Mouse (Mus musculus) Patski (cell line): ENCODE results near the gene Fmnl3. TPM values are rescaled to one million over a fixed set of nuclear protein-coding genes. Genes with fewer than 3 reads are reported as not detected.
"Not testable (repeated sequence)": the region's sequence is repeated elsewhere in the genome, so short reads cannot be mapped to it uniquely, and the experiment has no call there.

Experiments used
- ATAC-seq: fragments of 100-300 bp; one replicate; pipeline ENCODE4 v1.8.0; 2021
- CTCF ChIA-PET: fragments of 350-600 bp; sonication (Branson Sonifier 250); formaldehyde crosslinking; loops from one replicate; lab custom pipeline; 2022; ENCODE audit warnings: inconsistent platforms; lab: Charles Lee
- POLR2A ChIA-PET: fragments of 350-600 bp; sonication (Branson Sonifier 250); formaldehyde crosslinking; loops from one replicate; lab custom pipeline; 2022; ENCODE audit warnings: antibody characterized with exemption, inconsistent platforms; lab: Charles Lee
- DNase-seq: peaks from one replicate; pipeline ENCODE4 v3.0.0-alpha.2; 2011; ENCODE audit warnings: low read depth, low spot score
- H3K27me3 ChIP-seq: fragments of 371-371 bp; one replicate; pipeline ENCODE4 v1.5.1; 2021
- CTCF ChIP-seq: fragments of 100-300 bp; IDR thresholded peaks from one replicate; pipeline ENCODE4 v1.5.1; 2021
- in situ Hi-C: fragments of 300-500 bp; cut with MboI; formaldehyde crosslinking; loops from 3 replicates; pipeline ENCODE4 v1.11.1; 2018; ENCODE audit warnings: low pct_unique_long_range_greater_than_20kb, mixed read lengths
- polyA plus RNA-seq: library from polyadenylated mRNA; unstranded; gene quantifications from one replicate; pipeline ENCODE4 v1.2.3, GENCODE M21; 2021

The Fmnl3 gene
- polyA plus RNA-seq, 1 experiment from 2014 or later = 99.2 TPM

GRCm38 (mm10) chr15:99390472-99391401 lies 20.5 kb upstream of the Fmnl3 start:
- no peaks in the 10 kb centered on the region for H3K27me3 ChIP-seq
- no peak for TF ChIP-seq CTCF
- DNase-seq = no peak
- no peak for ATAC-seq
- in situ Hi-C loops = no loop called here
- POLR2A ChIA-PET = no interaction called here
- CTCF ChIA-PET = no interaction called here

GRCm38 (mm10) chr15:99387976-99388375 lies 17.7 kb upstream of the Fmnl3 start:
- ChIA-PET POLR2A (no interaction called here), CTCF (interaction anchor here (1.0 to 2.1 kb wide), 2 partner anchors 12 to 28 kb away, joined by 3 to 10 read pairs; no protein-coding TSS in a partner anchor)
- in situ Hi-C loops = no loop called here
- no peak for TF ChIP-seq CTCF
- no peak for DNase-seq
- no peaks in the 10 kb centered on the region for H3K27me3 ChIP-seq
- no peak for ATAC-seq

- in situ Hi-C loops = no loop called here
These were observed 16.5 kb upstream of the Fmnl3 start for GRCm38 (mm10) chr15:99386796-99387195.

GRCm38 (mm10) chr15:99386110-99386509 lies 15.8 kb upstream of the Fmnl3 start:
- H3K27me3 ChIP-seq, ATAC-seq, DNase-seq, in situ Hi-C loops, POLR2A ChIA-PET: not testable (repeated sequence)
- CTCF ChIA-PET = interaction anchor here (0.7 to 2.4 kb wide), 3 partner anchors 22 to 67 kb away, joined by 3 to 10 read pairs (median 8); no protein-coding TSS in a partner anchor

More at GRCm38 (mm10) chr15:99386796-99387195, 16.5 kb upstream of the Fmnl3 start:
- ATAC-seq (no peak), DNase-seq (no peak)
- TF ChIP-seq CTCF = no peak
- POLR2A ChIA-PET = no interaction called here
- CTCF ChIA-PET = interaction anchor here (0.7 to 2.1 kb wide), 2 partner anchors 22 to 29 kb away, joined by 3 to 10 read pairs; no protein-coding TSS in a partner anchor
- no peaks in the 10 kb centered on the region for H3K27me3 ChIP-seq

- ATAC-seq (no peak), DNase-seq (no peak)
- no peak for TF ChIP-seq CTCF
- ChIA-PET CTCF (interaction anchor here (0.8 to 2.4 kb wide), 4 partner anchors 10 to 65 kb away, joined by 3 to 8 read pairs (median 3); no protein-coding TSS in a partner anchor), POLR2A (no interaction called here)
- H3K27me3 ChIP-seq = no peaks in the 10 kb centered on the region
- in situ Hi-C loops = no loop called here
These were observed 13.8 kb upstream of the Fmnl3 start for GRCm38 (mm10) chr15:99384071-99384470.

GRCm38 (mm10) chr15:99382893-99383292 lies 12.6 kb upstream of the Fmnl3 start:
- peak; percentile 73 for DNase-seq
- POLR2A ChIA-PET = no interaction called here

GRCm38 (mm10) chr15:99376240-99376639 lies 6.0 kb upstream of the Fmnl3 start:
- no peak for DNase-seq
- no peaks in the 10 kb centered on the region for H3K27me3 ChIP-seq
- TF ChIP-seq CTCF = no peak
- ChIA-PET POLR2A (no interaction called here), CTCF (interaction anchor here (1.2 to 3.3 kb wide), 2 partner anchors 12 to 60 kb away, joined by 3 to 19 read pairs; no protein-coding TSS in a partner anchor)
- in situ Hi-C loops = no loop called here
- ATAC-seq = no peak

More at GRCm38 (mm10) chr15:99382893-99383292, 12.6 kb upstream of the Fmnl3 start:
- no peaks in the 10 kb centered on the region for H3K27me3 ChIP-seq
- peak; percentile 85 for ATAC-seq
- in situ Hi-C loops = no loop called here
- CTCF ChIA-PET = interaction anchor here (0.9 to 1.9 kb wide), 6 partner anchors 10 to 63 kb away, joined by 3 to 6 read pairs (median 4); no protein-coding TSS in a partner anchor
- TF ChIP-seq CTCF = no peak

- H3K27me3 ChIP-seq = no peaks in the 10 kb centered on the region
- DNase-seq (no peak), ATAC-seq (no peak)
- TF ChIP-seq CTCF = no peak
- in situ Hi-C loops = no loop called here
- ChIA-PET POLR2A (no interaction called here), CTCF (interaction anchor here (1.2 to 3.3 kb wide), 2 partner anchors 12 to 59 kb away, joined by 3 to 19 read pairs; no protein-coding TSS in a partner anchor)
These were observed 5.3 kb upstream of the Fmnl3 start for GRCm38 (mm10) chr15:99375581-99375980.

GRCm38 (mm10) chr15:99375036-99375435 lies 4.8 kb upstream of the Fmnl3 start:
- CTCF ChIA-PET = no interaction called here
- POLR2A ChIA-PET = no interaction called here
- no peak for TF ChIP-seq CTCF
- in situ Hi-C loops = no loop called here
- H3K27me3 ChIP-seq = no peaks in the 10 kb centered on the region
- no peak for ATAC-seq
- no peak for DNase-seq

- DNase-seq = peak; percentile 73
- ChIA-PET POLR2A (interaction anchor here (1.2 kb wide), 1 partner anchor 52 kb away, joined by 3 read pairs; no protein-coding TSS in a partner anchor), CTCF (interaction anchor here (1.1 to 7.8 kb wide), 6 partner anchors 9 to 58 kb away, joined by 3 to 66 read pairs (median 4); no protein-coding TSS in a partner anchor)
- H3K27me3 ChIP-seq = no peaks in the 10 kb centered on the region
- in situ Hi-C loops = no loop called here
- ATAC-seq = peak; percentile 13
- TF ChIP-seq CTCF = no peak
These were observed 2.5 kb upstream of the Fmnl3 start for GRCm38 (mm10) chr15:99372761-99373160.
